Mouse (Mus musculus): ENCODE data around the gene Fgfr2.

Fgfr2 gene

GRCm38 (mm10) chr7:132223452-132224141 is 899.6 kb downstream of the Fgfr2 start:
- no peak for DNase-seq (ENCODE audit: low spot score)

- no peak for DNase-seq (ENCODE audit: low spot score)
Measured at GRCm38 (mm10) chr7:132214031-132214430, 909.1 kb downstream of the Fgfr2 start.

- DNase-seq (ENCODE audit: low spot score): peak; percentile 62
Measured at GRCm38 (mm10) chr7:132213460-132213859, 909.7 kb downstream of the Fgfr2 start.

GRCm38 (mm10) chr7:132211920-132212701 is 911.0 kb downstream of the Fgfr2 start:
- DNase-seq (ENCODE audit: low spot score): no peak

GRCm38 (mm10) chr7:132210616-132211015 is 912.5 kb downstream of the Fgfr2 start:
- DNase-seq (ENCODE audit: low spot score): no peak

- DNase-seq (ENCODE audit: low spot score): no peak
Measured at GRCm38 (mm10) chr7:132208946-132209651, 914.1 kb downstream of the Fgfr2 start.

- no peak for DNase-seq (ENCODE audit: low spot score)
Measured at GRCm38 (mm10) chr7:132204073-132204612, 919.0 kb downstream of the Fgfr2 start.

- DNase-seq (ENCODE audit: low spot score): no peak
Measured at GRCm38 (mm10) chr7:132199686-132200085, 923.5 kb downstream of the Fgfr2 start.

GRCm38 (mm10) chr7:132198806-132199205 is 924.3 kb downstream of the Fgfr2 start:
- no peak for DNase-seq (ENCODE audit: low spot score)

- no peak for DNase-seq (ENCODE audit: low spot score)
Measured at GRCm38 (mm10) chr7:132197817-132198475, 925.2 kb downstream of the Fgfr2 start.

- no peak for DNase-seq (ENCODE audit: low spot score)
Measured at GRCm38 (mm10) chr7:132196581-132196980, 926.6 kb downstream of the Fgfr2 start.

GRCm38 (mm10) chr7:132193606-132194005 is 929.5 kb downstream of the Fgfr2 start:
- no peak for DNase-seq (ENCODE audit: low spot score)

- DNase-seq (ENCODE audit: low spot score): no peak
Measured at GRCm38 (mm10) chr7:132187456-132187855, 935.7 kb downstream of the Fgfr2 start.

- no peak for DNase-seq (ENCODE audit: low spot score)
Measured at GRCm38 (mm10) chr7:132183892-132184404, 939.2 kb downstream of the Fgfr2 start.

- no peak for DNase-seq (ENCODE audit: low spot score)
Measured at GRCm38 (mm10) chr7:132181586-132182198, 941.5 kb downstream of the Fgfr2 start.

- DNase-seq (ENCODE audit: low spot score): no peak
Measured at GRCm38 (mm10) chr7:132181042-132181441, 942.1 kb downstream of the Fgfr2 start.

- no peak for DNase-seq (ENCODE audit: low spot score)
Measured at GRCm38 (mm10) chr7:132179049-132179448, 944.1 kb downstream of the Fgfr2 start.

- no peak for DNase-seq (ENCODE audit: low spot score)
Measured at GRCm38 (mm10) chr7:132174787-132175186, 948.4 kb downstream of the Fgfr2 start.

GRCm38 (mm10) chr7:132174296-132174695 is 948.9 kb downstream of the Fgfr2 start:
- no peak for DNase-seq (ENCODE audit: low spot score)

GRCm38 (mm10) chr7:132172220-132172619 is 950.9 kb downstream of the Fgfr2 start:
- DNase-seq (ENCODE audit: low spot score): no peak

- DNase-seq (ENCODE audit: low spot score): no peak
Measured at GRCm38 (mm10) chr7:132171716-132172115, 951.4 kb downstream of the Fgfr2 start.
